1 mouse cellular context compared by ENCODE assay signal in the genomic region with DNA sequence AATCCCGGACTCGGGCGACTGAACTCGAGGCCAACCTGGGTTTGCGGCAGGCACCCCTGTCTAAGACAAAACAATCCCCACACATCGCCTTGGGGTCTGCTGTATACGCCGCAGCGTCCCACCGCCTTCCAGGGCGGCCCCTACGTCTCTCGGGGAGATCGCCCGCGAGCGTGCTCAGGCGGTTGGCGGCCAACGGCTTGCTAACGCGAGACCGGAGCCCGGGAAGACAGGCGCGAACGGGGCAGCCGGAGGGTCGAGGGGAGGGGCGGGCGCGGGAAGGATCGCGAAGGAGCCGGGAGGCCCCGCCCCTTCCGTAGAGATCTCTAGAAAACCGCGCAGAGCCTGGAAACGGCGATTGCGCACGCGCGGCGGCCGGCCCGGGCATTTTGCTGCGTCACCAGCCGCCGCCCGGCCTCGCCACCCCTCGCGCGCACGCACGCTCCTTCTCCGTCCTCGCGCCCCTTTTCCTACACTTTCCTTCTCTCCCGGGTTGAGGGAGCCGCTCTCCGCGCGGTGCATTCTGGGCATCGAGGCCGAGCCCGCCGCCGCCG.
TF ChIP-seq lines count a peak whose summit lies in the region.

A gene (plus strand): TSS at position 354 of the 551 bp plus-strand sequence.

TF ChIP-seq in CH12.LX, 34 proteins besides CTCF, POLR2A, EP300 and RAD21 (continued from another document):
- TF ChIP-seq ZC3H11A (IDR thresholded peaks at IDR 0.05; ENCODE audit: low read depth, low read length) (no peak), GABPA (IDR thresholded peaks at IDR 0.05; ENCODE audit: insufficient replicate concordance, low read depth, low read length) (no peak; the same call in 1 of the 2 replicates), TCF12 (IDR thresholded peaks at IDR 0.05; ENCODE audit: low read depth, low read length) (peak; percentile 77), SIN3A (IDR thresholded peaks at IDR 0.05; ENCODE audit: low read length) (no peak; the same call in 1 of the 2 replicates), JUN (IDR thresholded peaks at IDR 0.05; ENCODE audit: insufficient read depth, low read depth, low read length) (no peak), MAFK (IDR thresholded peaks at IDR 0.05; ENCODE audit: insufficient replicate concordance, low read length) (peak; percentile 73; the same call in 1 of the 2 replicates), RCOR1 (conservative IDR thresholded peaks at IDR 0.05; ENCODE audit: low read depth, low read length) (no peak), MAZ (IDR thresholded peaks at IDR 0.05; ENCODE audit: low read depth, low read length) (no peak; the same call in 1 of the 2 replicates), TBP (conservative IDR thresholded peaks at IDR 0.05; ENCODE audit: low read depth, low read length) (no peak), MXI1 (IDR thresholded peaks at IDR 0.05; ENCODE audit: low read depth, low read length) (peak; percentile 55; the same call in 1 of the 2 replicates), MYC (IDR thresholded peaks at IDR 0.05; ENCODE audit: low read depth, low read length) (0 out of 2 replicates have a peak, but pooled peaks have one; percentile 52), USF1 (IDR thresholded peaks at IDR 0.05; ENCODE audit: low read depth, low read length) (no peak), ETS1 (conservative IDR thresholded peaks at IDR 0.05; ENCODE audit: low read depth, low read length) (no peak), CHD1 (IDR thresholded peaks at IDR 0.05; ENCODE audit: low read depth, low read length) (no peak), BHLHE40 (IDR thresholded peaks at IDR 0.05; ENCODE audit: low read depth, low read length) (no peak), SMC3 (IDR thresholded peaks at IDR 0.05; ENCODE audit: low read depth, low read length) (no peak), NELFE (IDR thresholded peaks at IDR 0.05; ENCODE audit: low read depth, low read length) (peak; percentile 95), NRF1 (IDR thresholded peaks at IDR 0.05; ENCODE audit: low read depth, low read length) (peak; percentile 92), JUND (conservative IDR thresholded peaks at IDR 0.05; ENCODE audit: low read depth, low read length) (no peak), ZMIZ1 (IDR thresholded peaks at IDR 0.05; ENCODE audit: low read depth, low read length) (no peak), HCFC1 (IDR thresholded peaks at IDR 0.05; ENCODE audit: low read depth, low read length) (peak; percentile 73), ZNF384 (IDR thresholded peaks at IDR 0.05; ENCODE audit: low read depth, low read length) (no peak), MAX (IDR thresholded peaks at IDR 0.05; ENCODE audit: low read length) (peak; percentile 42), E2F4 (IDR thresholded peaks at IDR 0.05; ENCODE audit: insufficient replicate concordance, low read depth, low read length) (peak; percentile 48; the same call in 1 of the 2 replicates), USF2 (conservative IDR thresholded peaks at IDR 0.05; ENCODE audit: low read depth, low read length) (no peak), IRF4 (IDR thresholded peaks at IDR 0.05; ENCODE audit: low read depth, low read length) (peak; percentile 50; the same call in 1 of the 2 replicates), MEF2A (IDR thresholded peaks at IDR 0.05; ENCODE audit: borderline replicate concordance, low read depth, low read length) (no peak; the same call in 1 of the 2 replicates)
